Mouse (Mus musculus) naive thymus-derived CD4-positive, alpha-beta T cell, adult 5 months (primary cell): ENCODE data around the gene Olfr789. TPM values are rescaled to one million over a fixed set of nuclear protein-coding genes. Genes with fewer than 3 reads are reported as not detected.

Experiments
- polyA plus RNA-seq: library from polyadenylated mRNA; unstranded; fragments of 100-300 nt; shearing (Covaris generic); gene quantifications from one replicate; pipeline ENCODE4 v1.2.1, GENCODE M21; 2017

Gene Olfr789
- not detected for polyA plus RNA-seq

DNA sequence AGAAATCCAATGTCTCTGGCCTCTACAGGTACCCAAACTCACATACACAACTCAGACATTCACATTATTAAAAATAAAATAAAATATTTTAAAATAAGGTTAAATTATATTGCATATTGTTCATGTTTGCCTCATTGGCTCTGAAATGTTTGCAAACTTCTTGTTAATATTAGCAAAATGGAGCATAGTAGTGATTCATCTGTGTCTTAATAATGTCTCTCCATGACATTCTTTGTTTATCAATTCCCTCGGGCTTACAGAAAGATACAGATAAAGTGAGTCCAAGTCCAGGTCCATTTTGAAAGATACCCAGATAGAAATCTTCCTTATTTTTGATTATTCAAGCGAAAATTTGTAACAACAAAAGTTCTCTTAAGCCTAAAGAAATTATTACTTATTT lies at the start of gene Olfr789:
Gene Olfr789, plus strand, starts transcription at position 301 of the 400 bp plus-strand sequence.

DNA sequence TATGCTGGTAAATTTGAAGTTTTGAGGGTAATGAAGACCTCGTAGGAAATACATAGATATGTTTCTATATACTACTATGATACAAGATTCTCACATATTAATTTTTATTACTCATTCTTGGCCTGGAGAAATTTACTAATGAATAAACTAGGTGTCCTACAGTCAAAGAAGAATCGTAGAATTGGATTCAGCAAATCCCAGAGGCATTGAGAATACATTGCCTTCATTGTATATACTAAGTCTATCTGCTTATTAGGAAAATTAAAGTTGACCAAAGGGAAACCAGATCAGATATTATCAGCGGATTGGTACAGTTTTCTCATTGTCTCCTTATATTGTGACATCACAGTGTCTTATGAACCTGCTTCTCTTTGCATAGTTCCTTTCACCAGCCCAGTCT lies 23.0 kb upstream of the Olfr789 start, which contains the start of gene Olfr787:
Gene Olfr787, plus strand, starts transcription at position 301 of the 400 bp plus-strand sequence.

DNA sequence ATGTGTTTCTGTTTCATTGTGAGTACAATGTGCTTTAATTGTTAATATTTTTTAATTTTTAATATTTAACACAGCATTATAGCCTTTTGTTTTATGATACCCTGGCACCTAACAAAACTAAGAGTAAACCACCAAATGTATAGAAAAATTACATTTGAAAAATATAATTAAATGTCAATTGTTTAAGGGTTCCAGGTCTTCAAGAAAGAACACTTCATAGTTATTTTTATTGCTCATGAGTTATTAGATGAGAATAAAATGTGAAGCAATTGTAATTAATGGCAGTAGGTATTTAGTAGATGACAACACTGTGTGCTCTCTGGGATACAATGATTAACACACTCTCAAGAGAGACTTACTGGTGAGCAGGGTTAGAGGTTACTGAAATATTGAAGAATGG lies 13.9 kb upstream of the Olfr789 start, which contains the start of gene Olfr788:
Gene Olfr788, plus strand, starts transcription at position 301 of the 400 bp plus-strand sequence.

DNA sequence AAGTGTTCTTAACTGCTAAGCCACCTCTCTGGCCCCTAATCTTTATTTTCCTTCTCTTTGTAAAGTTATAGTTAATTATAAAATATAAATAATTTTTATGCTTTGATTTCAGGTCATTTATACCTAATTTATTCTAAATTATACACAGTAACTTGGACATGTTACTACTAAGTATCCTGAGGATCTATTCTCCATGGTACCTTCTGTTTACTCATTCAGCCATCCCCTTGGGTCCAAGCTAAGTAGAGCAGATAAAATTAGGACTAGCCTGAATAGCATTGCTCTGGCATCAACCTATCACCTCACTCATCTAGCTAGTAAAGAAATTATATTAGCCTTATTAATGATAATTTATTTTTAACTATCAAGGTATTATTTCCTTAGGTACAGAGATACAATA lies 13.6 kb downstream of the Olfr789 start, which contains the start of gene Olfr790:
Gene Olfr790, plus strand, starts transcription at position 301 of the 400 bp plus-strand sequence.

DNA sequence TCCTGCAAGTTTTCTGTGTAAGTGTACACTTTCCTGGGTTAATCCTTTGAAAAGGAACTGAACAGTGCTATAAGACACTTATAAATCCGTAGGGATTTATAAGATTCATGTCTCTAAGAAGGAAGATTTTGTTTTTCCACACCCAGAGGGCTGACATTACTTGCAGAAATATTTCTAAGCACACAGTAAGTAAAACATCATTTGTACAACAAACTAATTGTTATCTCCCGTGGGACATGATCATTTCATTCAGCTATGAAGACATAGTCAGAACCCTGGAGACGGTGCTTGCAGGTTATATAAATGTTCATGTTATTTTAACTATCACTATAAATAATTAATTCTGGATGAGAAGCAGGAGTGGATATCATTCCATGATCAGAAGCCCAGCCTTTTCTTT lies 36.9 kb downstream of the Olfr789 start, which contains the start of gene Olfr791:
Gene Olfr791, plus strand, starts transcription at position 301 of the 400 bp plus-strand sequence.

DNA sequence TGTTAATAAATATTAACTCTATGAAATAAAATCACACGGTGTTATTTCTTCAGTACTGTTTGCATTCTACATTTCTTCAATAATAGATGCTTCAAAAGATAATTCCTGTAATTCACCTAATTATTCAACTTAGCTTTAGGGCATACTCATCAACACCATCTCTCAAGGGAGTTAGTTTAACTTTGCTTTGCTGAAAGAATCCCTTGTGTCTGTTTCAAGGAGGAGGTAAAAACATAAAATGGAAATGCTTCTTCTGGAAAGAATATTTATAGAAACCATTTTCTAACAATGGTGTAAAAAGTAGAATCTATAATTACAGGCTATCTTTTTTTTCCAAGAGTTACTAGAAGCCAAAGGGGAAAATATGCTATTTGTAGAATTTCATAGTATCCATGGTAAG lies 54.3 kb downstream of the Olfr789 start, which contains the start of gene Olfr792:
Gene Olfr792, plus strand, starts transcription at position 301 of the 400 bp plus-strand sequence.

Other genes with a start within 250 kb of the Olfr789 start
- gene Olfr774, start 248.5 kb upstream of the Olfr789 start, polyA plus RNA-seq: not detected
- gene Olfr775, start 236.3 kb upstream of the Olfr789 start, polyA plus RNA-seq: not detected
- not detected for gene Olfr776, start 225.6 kb upstream of the Olfr789 start, polyA plus RNA-seq
- not detected for gene Olfr777, start 213.3 kb upstream of the Olfr789 start, polyA plus RNA-seq
- not detected for gene Olfr780, start 166.6 kb upstream of the Olfr789 start, polyA plus RNA-seq
- not detected for gene Olfr781, start 155.9 kb upstream of the Olfr789 start, polyA plus RNA-seq
- not detected for gene Olfr782, start 135.9 kb upstream of the Olfr789 start, polyA plus RNA-seq
- gene Olfr784, start 100.7 kb upstream of the Olfr789 start, polyA plus RNA-seq: not detected
- gene Olfr785, start 79.3 kb upstream of the Olfr789 start, polyA plus RNA-seq: not detected
- not detected for gene Olfr786, start 57.4 kb upstream of the Olfr789 start, polyA plus RNA-seq
- 0.34 TPM for gene Olfr787, start 22.9 kb upstream of the Olfr789 start, polyA plus RNA-seq
- gene Olfr788, start 13.8 kb upstream of the Olfr789 start, polyA plus RNA-seq: not detected
- gene Olfr790, start 13.7 kb downstream of the Olfr789 start, polyA plus RNA-seq: not detected
- gene Olfr791, start 37.0 kb downstream of the Olfr789 start, polyA plus RNA-seq: not detected
- not detected for gene Olfr792, start 54.4 kb downstream of the Olfr789 start, polyA plus RNA-seq
- gene Olfr794, start 82.9 kb downstream of the Olfr789 start, polyA plus RNA-seq: not detected
- not detected for gene Olfr796, start 127.8 kb downstream of the Olfr789 start, polyA plus RNA-seq
- gene Olfr798, start 143.2 kb downstream of the Olfr789 start, polyA plus RNA-seq: 0.16 TPM
- gene Olfr799, start 152.7 kb downstream of the Olfr789 start, polyA plus RNA-seq: not detected
- gene Olfr800, start 172.9 kb downstream of the Olfr789 start, polyA plus RNA-seq: not detected
- not detected for gene Olfr801, start 189.1 kb downstream of the Olfr789 start, polyA plus RNA-seq
- gene Olfr802, start 203.4 kb downstream of the Olfr789 start, polyA plus RNA-seq: not detected
- not detected for gene Olfr803, start 209.5 kb downstream of the Olfr789 start, polyA plus RNA-seq
- gene Olfr804, start 218.5 kb downstream of the Olfr789 start, polyA plus RNA-seq: not detected
- gene Olfr805, start 244.6 kb downstream of the Olfr789 start, polyA plus RNA-seq: not detected